Mouse (Mus musculus) midbrain, embryonic 13.5 days (tissue): ENCODE results near the gene Csn1s2b. TPM values are rescaled to one million over a fixed set of nuclear protein-coding genes. Genes with fewer than 3 reads are reported as not detected.
"Not testable (repeated sequence)": the region's sequence is repeated elsewhere in the genome, so short reads cannot be mapped to it uniquely, and the experiment has no call there.

ENCODE experiments used
- ATAC-seq: fragments of 200-750 bp; cut with Nextera tagmentation; 2 replicates; pipeline ENCODE4 v1.8.0; 2017; ENCODE audit warnings: mild to moderate bottlenecking, moderate TSS enrichment, moderate library complexity
- H3K27ac ChIP-seq: fragments of 300-500 bp; sonication (generic); 2 replicates; pipeline ENCODE4 v1.5.1; 2015; ENCODE audit warnings: inconsistent platforms, mild to moderate bottlenecking, moderate library complexity
- H3K27me3 ChIP-seq: fragments of 300-500 bp; sonication (generic); 2 replicates; pipeline ENCODE4 v1.6.1; 2015; ENCODE audit warnings: mild to moderate bottlenecking, inconsistent platforms
- H3K36me3 ChIP-seq: fragments of 300-500 bp; sonication (generic); 2 replicates; pipeline ENCODE4 v1.6.1; 2015; ENCODE audit warnings: mild to moderate bottlenecking, inconsistent platforms
- H3K4me1 ChIP-seq: fragments of 300-500 bp; sonication (generic); replicated peaks from 2 replicates; pipeline ENCODE4 v1.6.1; 2015; ENCODE audit warnings: inconsistent platforms
- H3K4me2 ChIP-seq: fragments of 300-500 bp; sonication (generic); replicated peaks from 2 replicates; pipeline ENCODE4 v1.6.1; 2015; ENCODE audit warnings: moderate library complexity, mild to moderate bottlenecking, inconsistent platforms
- H3K4me3 ChIP-seq: fragments of 300-500 bp; sonication (generic); replicated peaks from 2 replicates; pipeline ENCODE4 v1.5.1; 2015; ENCODE audit warnings: mild to moderate bottlenecking, inconsistent platforms
- H3K9ac ChIP-seq: fragments of 300-500 bp; sonication (generic); replicated peaks from 2 replicates; pipeline ENCODE4 v1.6.1; 2015; ENCODE audit warnings: mild to moderate bottlenecking, inconsistent platforms
- H3K9me3 ChIP-seq: fragments of 300-500 bp; sonication (generic); 2 replicates; pipeline ENCODE4 v1.6.1; 2016; ENCODE audit warnings: mild to moderate bottlenecking, inconsistent platforms
- whole genome bisulfite sequencing: fragments of 180-500 bp; shearing (Covaris S2); methylation state at CpG from one replicate; pipeline ENCODE4 v1.1.7; 2015; 5-methylcytosine and 5-hydroxymethylcytosine counted together
- polyA plus RNA-seq: library from polyadenylated mRNA; unstranded; fragments of >200 nt; fragmentation: Nextera tagmentation; extraction: Ambion mirVana; gene quantifications from 2 replicates; pipeline ENCODE4 v1.2.1, GENCODE M21; 2015

Gene Csn1s2b
- not detected in 2 replicates for polyA plus RNA-seq

DNA sequence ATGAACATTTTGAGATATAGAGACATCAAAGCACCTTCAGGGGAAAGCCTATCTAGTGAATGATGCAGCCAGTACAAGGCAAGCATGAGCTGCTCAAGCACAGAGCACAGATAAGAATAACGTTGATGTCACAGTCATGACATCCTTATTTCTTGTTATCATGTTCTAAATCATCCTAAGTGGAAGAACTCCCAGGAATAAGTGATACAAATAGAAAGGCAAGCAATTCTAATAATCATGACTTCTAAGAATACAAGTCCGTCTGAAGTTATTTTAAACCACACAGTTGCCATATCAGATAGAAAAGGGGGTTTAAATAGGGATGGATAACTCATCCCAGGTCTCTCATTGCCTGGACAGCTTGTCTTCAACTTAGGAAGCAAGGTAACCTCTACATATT is at the start of gene Csn1s2b:
Csn1s2b (plus strand) TSS at position 301 of the 400 bp plus-strand sequence.
- 82% methylated on average over 2 of the region's 2 CpGs for WGBS
- ATAC-seq, result no peak

DNA sequence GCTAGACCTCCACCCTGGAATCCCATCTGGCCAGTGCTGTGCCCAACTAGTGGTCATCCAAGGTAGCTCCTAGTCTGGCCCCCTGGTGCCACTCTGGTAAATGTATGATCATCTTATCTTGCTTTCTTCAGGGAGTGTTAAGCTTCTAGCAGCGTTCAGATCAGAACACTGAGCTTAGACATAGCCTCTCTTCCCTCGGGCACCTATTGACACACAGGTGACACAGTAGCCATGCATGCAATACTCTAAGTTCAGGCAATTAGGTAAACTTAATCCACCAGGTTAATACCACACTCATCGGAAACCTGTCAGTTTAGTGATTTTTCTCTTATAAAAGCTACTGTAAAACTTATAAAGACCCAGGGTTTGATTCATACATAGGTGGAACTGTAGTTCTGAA is 43.3 kb upstream of the Csn1s2b start:
- Histone ChIP-seq H3K27me3 (no peaks in the 10 kb centered on the region), H3K4me1 (no peaks in the 10 kb centered on the region), H3K27ac (no peak overlapping the region), H3K36me3 (no peaks in the 10 kb centered on the region), H3K9me3 (no peaks in the 10 kb centered on the region), H3K9ac (no peak overlapping the region), H3K4me3 (no peak overlapping the region), H3K4me2 (no peak overlapping the region)
- WGBS, result 89% methylated on average over 3 of the region's 3 CpGs
- ATAC-seq, result no peak

More for the DNA sequence above, at the start of gene Csn1s2b:
- H3K27ac ChIP-seq, result no peak within 1 kb of the TSS
- no peaks in the 10 kb centered on the region for H3K4me1 ChIP-seq
- H3K4me3 ChIP-seq, result no peak within 1 kb of the TSS
- H3K4me2 ChIP-seq, result no peak within 1 kb of the TSS
- no peaks in the 10 kb centered on the region for H3K36me3 ChIP-seq
- H3K27me3 ChIP-seq, result no peaks in the 10 kb centered on the region
- H3K9me3 ChIP-seq, result no peaks in the 10 kb centered on the region
- no peak within 1 kb of the TSS for H3K9ac ChIP-seq

DNA sequence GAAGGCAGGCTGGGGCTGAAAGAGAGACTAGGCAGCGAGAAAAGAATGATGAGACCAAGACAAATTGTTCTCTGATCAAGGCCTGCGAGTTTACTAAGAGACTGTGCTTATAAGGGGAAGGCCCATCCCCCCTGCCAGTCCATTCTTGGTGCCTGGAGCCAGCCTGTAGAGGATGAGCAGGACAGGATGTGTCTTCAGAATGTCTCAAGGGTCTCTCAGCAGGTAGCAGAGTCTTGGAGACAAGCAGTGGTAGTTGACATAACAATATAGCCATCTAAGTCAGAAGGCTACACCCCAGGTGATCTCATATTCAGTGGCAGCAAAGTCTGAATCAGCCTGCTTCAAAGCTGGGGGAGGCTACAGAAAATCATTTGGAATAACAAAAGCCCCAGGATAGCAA is 35.7 kb upstream of the Csn1s2b start:
- not testable (repeated sequence) for H3K4me1 ChIP-seq, H3K9me3 ChIP-seq, H3K4me3 ChIP-seq, H3K9ac ChIP-seq, H3K27ac ChIP-seq, H3K4me2 ChIP-seq, H3K27me3 ChIP-seq, ATAC-seq, H3K36me3 ChIP-seq
- 42% methylated on average over 2 of the region's 2 CpGs for WGBS

DNA sequence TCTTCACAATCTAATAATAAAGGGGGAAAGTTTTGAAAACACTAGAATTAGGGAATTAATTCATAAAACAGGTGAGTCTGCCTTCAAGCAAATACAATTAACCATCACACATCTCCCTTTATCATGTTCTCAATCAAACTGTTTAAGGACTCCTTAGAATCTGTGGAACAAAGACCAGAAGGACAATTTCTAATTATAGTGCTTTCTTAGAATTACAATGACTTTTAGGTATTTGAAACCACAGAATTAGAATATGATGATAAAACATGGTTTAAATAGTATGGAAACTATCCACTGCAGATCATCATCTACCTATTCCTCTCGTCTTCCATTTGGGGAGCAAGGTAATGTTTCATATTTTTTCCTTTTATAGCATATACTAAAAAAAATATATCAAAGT is 33.6 kb upstream of the Csn1s2b start, which contains the start of gene Csn1s2a:
Csn1s2a (plus strand) TSS at position 301 of the 400 bp plus-strand sequence.
- 86% methylated on average over 1 of the region's 1 CpGs for WGBS
- no peak within 1 kb of the TSS for H3K27ac ChIP-seq
- H3K9ac ChIP-seq, result no peak within 1 kb of the TSS
- no peaks in the 10 kb centered on the region for H3K4me1 ChIP-seq
- ATAC-seq, result no peak
- H3K27me3 ChIP-seq, result no peaks in the 10 kb centered on the region
- no peaks in the 10 kb centered on the region for H3K9me3 ChIP-seq
- H3K36me3 ChIP-seq, result no peaks in the 10 kb centered on the region
- H3K4me3 ChIP-seq, result no peak within 1 kb of the TSS
- no peak within 1 kb of the TSS for H3K4me2 ChIP-seq

DNA sequence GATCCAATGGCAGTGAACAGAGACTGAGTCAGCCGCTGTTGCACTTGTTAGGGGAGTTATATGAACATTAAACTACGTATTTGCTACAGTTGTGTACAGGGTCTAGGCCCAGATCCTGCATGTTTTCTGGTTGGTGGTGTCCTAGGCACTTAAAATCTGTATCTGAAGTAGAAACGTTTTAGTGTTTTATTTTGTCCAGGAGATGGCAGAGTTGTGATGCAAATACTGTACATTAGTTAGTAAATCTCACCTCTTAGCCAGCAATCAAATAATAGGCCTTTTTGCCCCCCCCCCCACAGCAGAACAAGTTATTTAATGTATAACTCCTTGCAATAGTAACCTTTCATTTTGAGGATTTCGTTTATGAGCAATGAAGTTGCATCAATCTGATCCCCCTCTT is 25.2 kb upstream of the Csn1s2b start:
- no peak for ATAC-seq
- no peaks in the 10 kb centered on the region for H3K36me3 ChIP-seq
- H3K4me2 ChIP-seq, result no peak overlapping the region
- no peaks in the 10 kb centered on the region for H3K4me1 ChIP-seq
- no peak overlapping the region for H3K4me3 ChIP-seq
- 66% methylated on average over 4 of the region's 4 CpGs for WGBS
- H3K9me3 ChIP-seq, result no peaks in the 10 kb centered on the region
- H3K27ac ChIP-seq, result no peak overlapping the region
- H3K9ac ChIP-seq, result no peak overlapping the region
- no peaks in the 10 kb centered on the region for H3K27me3 ChIP-seq

DNA sequence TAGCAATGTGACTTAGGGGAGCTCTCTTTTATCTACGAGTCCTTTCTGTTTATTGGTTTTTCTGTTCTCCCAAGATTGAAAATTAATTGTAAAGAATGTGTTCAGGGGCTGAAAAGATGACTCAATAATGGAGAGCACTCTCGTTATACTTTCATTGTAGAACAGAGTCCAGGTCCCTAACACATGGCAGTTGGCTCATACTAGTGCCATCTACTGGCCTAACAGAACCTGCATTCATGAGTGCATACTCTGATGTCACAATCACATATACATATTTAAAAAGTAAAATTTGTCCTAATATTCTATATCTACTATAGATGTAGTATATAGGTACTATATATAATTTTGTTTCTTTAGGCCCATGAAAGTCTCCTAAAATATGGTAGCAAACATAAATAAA is 1.4 kb downstream of the Csn1s2b start:
- Histone ChIP-seq H3K27ac (no peak overlapping the region), H3K4me2 (no peak overlapping the region), H3K4me1 (no peaks in the 10 kb centered on the region), H3K9me3 (no peaks in the 10 kb centered on the region), H3K4me3 (no peak overlapping the region), H3K27me3 (no peaks in the 10 kb centered on the region), H3K36me3 (no peaks in the 10 kb centered on the region), H3K9ac (no peak overlapping the region)
- WGBS, result 66% methylated on average over 2 of the region's 2 CpGs
- ATAC-seq, result no peak

DNA sequence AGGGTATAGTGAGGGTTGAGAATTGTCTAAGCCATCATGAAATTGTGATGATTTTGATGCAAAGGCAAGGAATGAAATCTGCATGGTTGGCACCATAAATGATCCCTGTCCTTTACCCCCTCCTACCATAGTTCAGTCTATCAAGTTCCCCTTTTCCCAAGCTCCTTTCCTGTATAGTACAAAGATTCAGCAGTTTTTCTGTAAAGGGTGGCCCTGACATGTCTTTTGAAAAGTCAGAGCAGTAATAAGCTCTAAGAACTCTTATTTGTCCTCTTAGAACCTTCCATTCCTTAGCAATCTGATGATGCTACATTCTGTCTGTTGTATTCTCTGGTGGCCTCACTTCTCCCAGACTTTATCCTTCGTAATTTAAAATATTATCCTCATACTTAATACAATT is 17.5 kb downstream of the Csn1s2b start, which contains the start of gene Prr27:
Prr27 (plus strand) TSS at position 301 of the 400 bp plus-strand sequence.
- no peaks in the 10 kb centered on the region for H3K9me3 ChIP-seq
- H3K4me2 ChIP-seq, result no peak within 1 kb of the TSS
- 70% methylated on average over 1 of the region's 1 CpGs for WGBS
- H3K9ac ChIP-seq, result no peak within 1 kb of the TSS
- no peaks in the 10 kb centered on the region for H3K27me3 ChIP-seq
- no peak for ATAC-seq
- no peak within 1 kb of the TSS for H3K27ac ChIP-seq
- no peaks in the 10 kb centered on the region for H3K36me3 ChIP-seq
- H3K4me3 ChIP-seq, result no peak within 1 kb of the TSS
- H3K4me1 ChIP-seq, result no peaks in the 10 kb centered on the region

DNA sequence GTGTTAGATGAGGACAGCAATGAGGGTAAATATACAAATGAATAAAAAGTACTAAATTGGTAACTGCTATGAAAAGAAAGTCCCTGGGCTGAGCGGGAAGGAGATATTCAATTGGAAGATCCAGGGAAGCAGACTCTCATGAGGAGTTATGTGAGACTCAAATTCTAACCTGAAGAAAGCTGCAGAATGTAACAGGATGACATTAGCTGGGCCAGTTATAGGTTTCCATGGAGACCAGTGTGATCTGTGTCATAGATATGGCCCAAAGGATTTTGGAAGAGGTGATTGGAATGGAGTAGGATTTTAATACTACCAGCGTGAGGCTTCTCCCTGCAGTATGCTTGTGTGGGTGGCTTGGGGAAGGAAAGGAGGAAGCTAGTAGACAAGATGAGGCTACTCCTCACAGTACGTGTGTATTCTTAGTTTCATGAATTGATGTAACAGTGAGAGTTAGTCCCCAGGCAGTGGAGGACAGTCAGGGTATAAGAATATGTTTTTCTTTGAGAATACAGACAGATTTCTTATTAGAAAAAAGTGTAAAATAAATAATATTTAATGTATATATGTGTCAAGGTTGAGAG is 47.3 kb downstream of the Csn1s2b start:
- H3K27ac ChIP-seq, result no peak overlapping the region
- WGBS, result 77% methylated on average over 3 of the region's 3 CpGs
- ATAC-seq, result no peak
- H3K4me2 ChIP-seq, result no peak overlapping the region
- no peak overlapping the region for H3K4me3 ChIP-seq
- H3K4me1 ChIP-seq, result no peaks in the 10 kb centered on the region
- no peak overlapping the region for H3K9ac ChIP-seq
- no peaks in the 10 kb centered on the region for H3K36me3 ChIP-seq
- H3K9me3 ChIP-seq, result no peaks in the 10 kb centered on the region
- H3K27me3 ChIP-seq, result no peaks in the 10 kb centered on the region

DNA sequence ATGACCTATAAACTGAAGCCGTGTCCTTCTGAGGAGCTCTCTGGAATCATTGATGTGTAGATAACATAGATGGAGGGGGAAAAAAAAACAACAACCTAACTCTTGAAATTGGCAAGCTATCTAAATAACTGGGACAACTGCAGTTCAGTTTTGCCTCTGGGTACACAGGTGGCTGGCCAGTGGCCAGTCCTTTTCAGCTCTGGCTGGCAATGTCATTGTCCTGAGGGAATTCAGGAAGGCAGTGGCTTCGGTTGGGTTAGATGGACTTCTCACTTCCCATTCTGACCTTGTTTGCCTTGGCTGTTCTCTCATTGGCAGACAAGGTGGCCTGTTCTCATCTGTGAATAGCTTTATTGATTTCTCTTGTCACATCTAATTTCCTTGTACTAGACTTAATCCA is 62.2 kb downstream of the Csn1s2b start:
- Histone ChIP-seq H3K36me3 (no peaks in the 10 kb centered on the region), H3K4me2 (no peak overlapping the region), H3K9me3 (no peaks in the 10 kb centered on the region), H3K27me3 (no peaks in the 10 kb centered on the region), H3K9ac (no peak overlapping the region), H3K27ac (no peak overlapping the region), H3K4me3 (no peak overlapping the region), H3K4me1 (no peaks in the 10 kb centered on the region)
- WGBS, result 66% methylated on average over 2 of the region's 2 CpGs
- ATAC-seq, result no peak

DNA sequence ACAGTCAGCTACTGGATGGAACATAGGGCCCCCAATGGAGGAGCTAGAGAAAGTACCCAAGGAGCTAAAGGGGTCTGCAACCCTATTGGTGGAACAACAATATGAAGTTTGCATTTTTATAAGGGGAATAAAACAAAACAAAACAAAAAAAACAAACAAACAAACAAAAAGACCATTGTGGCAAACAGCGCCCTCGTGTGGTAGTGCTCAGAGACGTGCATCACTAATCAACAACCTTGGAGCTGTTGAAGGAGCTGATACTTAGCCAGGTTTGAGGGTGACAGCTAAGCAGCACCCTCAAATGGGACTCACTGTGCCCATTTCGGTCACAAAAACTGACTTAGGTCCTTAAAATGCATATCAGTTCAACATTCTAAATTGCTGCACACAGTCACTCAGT is 63.5 kb downstream of the Csn1s2b start:
- H3K27me3 ChIP-seq, result no peaks in the 10 kb centered on the region

More for the DNA sequence above, 63.5 kb downstream of the Csn1s2b start:
- Histone ChIP-seq H3K4me2 (no peak overlapping the region), H3K27ac (no peak overlapping the region), H3K4me3 (no peak overlapping the region), H3K4me1 (no peaks in the 10 kb centered on the region), H3K9ac (no peak overlapping the region), H3K36me3 (no peaks in the 10 kb centered on the region), H3K9me3 (no peaks in the 10 kb centered on the region)
- ATAC-seq, result no peak
- 35% methylated on average over 4 of the region's 4 CpGs for WGBS

Other genes starting within 250 kb of the Csn1s2b start
- gene Sult1d1, start 239.1 kb upstream of the Csn1s2b start, polyA plus RNA-seq, result not detected in 2 replicates
- not detected in 2 replicates for gene Sult1e1, start 216.5 kb upstream of the Csn1s2b start, polyA plus RNA-seq
- not detected in 2 replicates for gene Csn1s1, start 141.9 kb upstream of the Csn1s2b start, polyA plus RNA-seq
- gene Csn2, start 108.5 kb upstream of the Csn1s2b start, polyA plus RNA-seq, result not detected in 2 replicates
- not detected in 2 replicates for gene Csn1s2a, start 33.5 kb upstream of the Csn1s2b start, polyA plus RNA-seq
- not detected in 2 replicates for gene Prr27, start 17.6 kb downstream of the Csn1s2b start, polyA plus RNA-seq
- not detected in 2 replicates for gene Odam, start 76.9 kb downstream of the Csn1s2b start, polyA plus RNA-seq
- not detected in 2 replicates for gene Csn3, start 117.5 kb downstream of the Csn1s2b start, polyA plus RNA-seq
- not detected in 2 replicates for gene 2310003L06Rik, start 161.4 kb downstream of the Csn1s2b start, polyA plus RNA-seq
- gene Gm28434, start 161.4 kb downstream of the Csn1s2b start, polyA plus RNA-seq, result not detected in 2 replicates
- gene Cabs1, start 171.4 kb downstream of the Csn1s2b start, polyA plus RNA-seq, result not detected in 2 replicates
- gene Smr3a, start 194.5 kb downstream of the Csn1s2b start, polyA plus RNA-seq, result not detected in 2 replicates